Mouse (Mus musculus) lung, postnatal 14 days (tissue): ENCODE measurements around the gene Grin3b.

Source experiments
- DNase-seq: peaks from one replicate; pipeline ENCODE4 v3.0.0; 2021

Gene Grin3b

GRCm38 (mm10) chr10:79989272-79989786 is 18.8 kb downstream of the Grin3b start:
- no peak for DNase-seq

GRCm38 (mm10) chr10:79989870-79990269 is 19.4 kb downstream of the Grin3b start:
- peak; percentile 80 for DNase-seq

- DNase-seq: no peak
These were observed 20.6 kb downstream of the Grin3b start for GRCm38 (mm10) chr10:79991099-79991498.

- no peak for DNase-seq
These were observed 21.0 kb downstream of the Grin3b start for GRCm38 (mm10) chr10:79991548-79991947.

GRCm38 (mm10) chr10:79994397-79995115 is 24.0 kb downstream of the Grin3b start:
- DNase-seq: peak; percentile 65

GRCm38 (mm10) chr10:79995636-79996035 is 25.1 kb downstream of the Grin3b start:
- DNase-seq: no peak

GRCm38 (mm10) chr10:79996272-79997033 is 25.9 kb downstream of the Grin3b start, which contains the start of gene Abca7:
Gene Abca7, plus strand, starts transcription at chr10:79996494.
- DNase-seq: peak; percentile 99

- peak; percentile 66 for DNase-seq
These were observed 26.7 kb downstream of the Grin3b start for GRCm38 (mm10) chr10:79997034-79997760.

GRCm38 (mm10) chr10:79997819-79998218 is 27.3 kb downstream of the Grin3b start:
- no peak for DNase-seq

- no peak for DNase-seq
These were observed 31.4 kb downstream of the Grin3b start for GRCm38 (mm10) chr10:80001945-80002344.

- DNase-seq: no peak
These were observed 32.3 kb downstream of the Grin3b start for GRCm38 (mm10) chr10:80002829-80003228.

GRCm38 (mm10) chr10:80003374-80004232 is 33.1 kb downstream of the Grin3b start:
- DNase-seq: no peak

GRCm38 (mm10) chr10:80004233-80004705 is 33.8 kb downstream of the Grin3b start:
- DNase-seq: no peak

- no peak for DNase-seq
These were observed 41.2 kb downstream of the Grin3b start for GRCm38 (mm10) chr10:80011740-80012139.

- no peak for DNase-seq
These were observed 43.1 kb downstream of the Grin3b start for GRCm38 (mm10) chr10:80013609-80014008.

GRCm38 (mm10) chr10:80014484-80015290 is 44.2 kb downstream of the Grin3b start:
- DNase-seq: peak; percentile 61

GRCm38 (mm10) chr10:80015583-80015982 is 45.1 kb downstream of the Grin3b start:
- DNase-seq: no peak

- peak; percentile 59 for DNase-seq
These were observed 46.0 kb downstream of the Grin3b start, which contains the start of gene Arhgap45 for GRCm38 (mm10) chr10:80016511-80016910. Gene Arhgap45, plus strand, starts transcription at chr10:80016653.

GRCm38 (mm10) chr10:80016931-80017330 is 46.4 kb downstream of the Grin3b start:
- no peak for DNase-seq

GRCm38 (mm10) chr10:80017361-80017760 is 46.8 kb downstream of the Grin3b start:
- peak; percentile 68 for DNase-seq

GRCm38 (mm10) chr10:80017771-80018170 is 47.3 kb downstream of the Grin3b start:
- DNase-seq: no peak
